Mouse (Mus musculus): Measurements from ENCODE around the gene Osbp2. TPM values are rescaled to one million over a fixed set of nuclear protein-coding genes. Genes with fewer than 3 reads are reported as not detected.

Gene Osbp2
- polyA plus RNA-seq, 1 experiment from 2014 or later, result 1.4 TPM

DNA sequence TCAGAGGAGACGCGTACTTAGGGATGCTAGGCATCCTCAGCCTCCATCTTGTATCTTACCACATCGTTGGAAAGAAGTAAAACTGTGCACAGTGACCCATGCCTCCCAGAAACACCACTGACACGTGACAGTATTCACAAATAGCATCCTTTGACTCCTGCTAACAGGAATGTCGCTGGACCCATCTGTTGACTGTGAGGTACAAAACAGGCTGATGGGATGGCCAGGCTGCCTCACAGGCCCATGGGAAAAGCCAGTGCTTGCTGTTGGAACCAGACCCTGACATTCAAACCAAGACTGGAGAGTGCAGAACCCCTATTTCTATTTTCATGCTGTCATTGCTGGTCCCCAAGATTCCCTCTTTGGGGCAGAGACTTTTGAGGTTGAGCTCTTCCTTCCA lies 5.8 kb downstream of the Osbp2 start:
- WGBS, result 82% methylated on average over 5 of the region's 5 CpGs
- DNase-seq (ENCODE audit: low spot score), result no peak
- no peak overlapping the region for H3K4me3 ChIP-seq
- 0 out of 2 replicates have a peak, but pooled peaks cover 4% of the 10 kb centered on the region for H3K9me3 ChIP-seq (replicated peaks)
- no peaks in the 10 kb centered on the region for H3K36me3 ChIP-seq
- peaks cover under 1% of the 10 kb centered on the region; the same call in 1 of the 2 replicates for H3K4me1 ChIP-seq
- peaks cover 19% of the 10 kb centered on the region for H3K27me3 ChIP-seq (ENCODE audit: low read depth, poor library complexity, severe bottlenecking)
- no peak overlapping the region for H3K27ac ChIP-seq (replicated peaks)

DNA sequence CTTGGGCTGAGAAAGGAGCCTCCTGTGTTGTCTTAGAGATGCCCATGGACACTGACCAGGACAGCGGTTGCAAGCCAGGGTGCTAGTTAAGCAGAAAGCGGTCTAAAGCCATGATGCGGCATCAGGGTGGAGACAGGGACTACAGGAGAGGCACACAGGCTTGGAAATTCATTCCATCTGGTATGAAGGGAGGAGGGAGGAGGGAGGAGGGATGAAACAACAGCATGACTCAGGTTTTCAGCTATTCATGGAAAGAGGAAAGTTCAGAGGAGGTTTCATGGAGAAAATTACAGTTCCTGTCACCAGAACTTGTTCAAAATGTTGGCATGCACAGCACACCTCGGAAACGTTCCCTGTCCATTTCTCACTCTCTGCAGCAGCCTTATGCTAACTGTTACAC lies 7.9 kb downstream of the Osbp2 start:
- H3K4me3 ChIP-seq, result no peak overlapping the region
- H3K27ac ChIP-seq (replicated peaks), result no peak overlapping the region
- no peaks in the 10 kb centered on the region for H3K4me1 ChIP-seq
- DNase-seq (ENCODE audit: low spot score), result no peak
- 87% methylated on average over 5 of the region's 5 CpGs for WGBS
- H3K27me3 ChIP-seq (ENCODE audit: low read depth, poor library complexity, severe bottlenecking), result no peaks in the 10 kb centered on the region
- H3K9me3 ChIP-seq (replicated peaks), result 0 out of 2 replicates have a peak, but pooled peaks cover 4% of the 10 kb centered on the region
- no peaks in the 10 kb centered on the region for H3K36me3 ChIP-seq

DNA sequence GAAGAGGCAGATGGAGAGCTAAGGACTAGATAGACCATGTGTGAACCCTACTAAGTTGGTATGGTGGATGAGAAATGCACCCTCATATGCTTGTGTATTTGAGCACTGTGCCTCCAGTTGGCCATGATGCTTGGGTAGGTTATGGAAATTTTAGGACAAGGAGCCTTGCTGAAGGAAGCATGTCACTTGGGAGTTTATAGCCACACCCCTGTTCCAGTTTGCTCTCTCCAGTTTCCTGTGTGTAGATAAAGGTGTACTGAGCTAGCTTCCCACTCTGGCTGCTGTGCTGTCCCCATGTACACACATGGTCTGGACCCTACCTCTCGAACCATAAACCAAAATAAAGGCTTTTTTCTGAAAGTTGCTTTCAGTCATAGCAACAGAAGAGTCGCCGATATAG lies 9.5 kb downstream of the Osbp2 start:
- no peak overlapping the region for H3K4me3 ChIP-seq
- no peaks in the 10 kb centered on the region for H3K36me3 ChIP-seq
- no peaks in the 10 kb centered on the region for H3K27me3 ChIP-seq (ENCODE audit: low read depth, poor library complexity, severe bottlenecking)
- H3K4me1 ChIP-seq, result no peaks in the 10 kb centered on the region
- DNase-seq (ENCODE audit: low spot score), result no peak
- WGBS, result 94% methylated on average over 3 of the region's 3 CpGs
- 0 out of 2 replicates have a peak, but pooled peaks cover 4% of the 10 kb centered on the region for H3K9me3 ChIP-seq (replicated peaks)
- H3K27ac ChIP-seq (replicated peaks), result no peak overlapping the region

DNA sequence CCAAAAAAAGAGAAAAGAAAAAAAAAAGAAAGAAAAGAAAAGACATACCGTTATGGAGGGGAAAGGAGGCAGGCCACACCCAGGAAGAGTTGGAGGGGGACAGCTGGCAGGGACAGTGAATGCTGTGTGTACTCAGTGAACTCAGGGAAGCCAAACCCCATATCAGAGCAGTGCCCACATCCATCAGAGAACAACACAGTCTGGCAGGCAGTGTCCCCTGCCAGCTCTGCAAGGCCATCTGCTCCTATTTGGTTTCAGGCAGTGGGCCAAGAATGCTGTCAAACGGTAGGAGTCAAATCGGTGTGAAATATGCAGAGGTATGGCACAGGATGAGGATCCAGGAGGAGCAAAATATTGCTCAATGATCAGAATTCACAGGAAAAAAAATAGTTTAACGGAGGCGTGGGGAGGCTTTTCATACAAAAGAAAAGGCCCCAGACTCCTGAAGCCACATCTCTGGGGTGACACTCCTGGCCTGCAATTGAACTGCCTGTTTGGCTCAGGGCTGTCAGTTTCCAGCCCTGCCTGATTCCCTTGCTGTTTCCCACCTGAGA lies 10.1 kb downstream of the Osbp2 start:
- Histone ChIP-seq H3K27ac (replicated peaks) (no peak overlapping the region), H3K36me3 (no peaks in the 10 kb centered on the region), H3K9me3 (replicated peaks) (0 out of 2 replicates have a peak, but pooled peaks cover 4% of the 10 kb centered on the region), H3K4me3 (no peak overlapping the region), H3K4me1 (no peaks in the 10 kb centered on the region), H3K27me3 (ENCODE audit: low read depth, poor library complexity, severe bottlenecking) (no peaks in the 10 kb centered on the region)
- 88% methylated on average over 5 of the region's 5 CpGs for WGBS
- DNase-seq (ENCODE audit: low spot score), result no peak

GRCm38 (mm10) chr11:3853031-3853430 lies 10.7 kb downstream of the Osbp2 start:
- H3K4me3 ChIP-seq, result no peak overlapping the region
- WGBS, result 96% methylated on average over 10 of the region's 10 CpGs
- no peaks in the 10 kb centered on the region for H3K4me1 ChIP-seq
- H3K27me3 ChIP-seq (ENCODE audit: low read depth, poor library complexity, severe bottlenecking), result no peaks in the 10 kb centered on the region
- H3K36me3 ChIP-seq, result no peaks in the 10 kb centered on the region
- DNase-seq (ENCODE audit: low spot score), result no peak
- no peak overlapping the region for H3K27ac ChIP-seq (replicated peaks)
- H3K9me3 ChIP-seq (replicated peaks), result 0 out of 2 replicates have a peak, but pooled peaks cover 4% of the 10 kb centered on the region

GRCm38 (mm10) chr11:3851872-3852271 lies 11.8 kb downstream of the Osbp2 start:
- H3K27me3 ChIP-seq (ENCODE audit: low read depth, poor library complexity, severe bottlenecking), result no peaks in the 10 kb centered on the region
- H3K9me3 ChIP-seq (replicated peaks), result 0 out of 2 replicates have a peak, but pooled peaks cover 4% of the 10 kb centered on the region
- no peak overlapping the region for H3K4me3 ChIP-seq
- H3K4me1 ChIP-seq, result no peaks in the 10 kb centered on the region
- H3K27ac ChIP-seq (replicated peaks), result no peak overlapping the region
- H3K36me3 ChIP-seq, result no peaks in the 10 kb centered on the region
- 84% methylated on average over 4 of the region's 4 CpGs for WGBS
- DNase-seq (ENCODE audit: low spot score), result no peak

DNA sequence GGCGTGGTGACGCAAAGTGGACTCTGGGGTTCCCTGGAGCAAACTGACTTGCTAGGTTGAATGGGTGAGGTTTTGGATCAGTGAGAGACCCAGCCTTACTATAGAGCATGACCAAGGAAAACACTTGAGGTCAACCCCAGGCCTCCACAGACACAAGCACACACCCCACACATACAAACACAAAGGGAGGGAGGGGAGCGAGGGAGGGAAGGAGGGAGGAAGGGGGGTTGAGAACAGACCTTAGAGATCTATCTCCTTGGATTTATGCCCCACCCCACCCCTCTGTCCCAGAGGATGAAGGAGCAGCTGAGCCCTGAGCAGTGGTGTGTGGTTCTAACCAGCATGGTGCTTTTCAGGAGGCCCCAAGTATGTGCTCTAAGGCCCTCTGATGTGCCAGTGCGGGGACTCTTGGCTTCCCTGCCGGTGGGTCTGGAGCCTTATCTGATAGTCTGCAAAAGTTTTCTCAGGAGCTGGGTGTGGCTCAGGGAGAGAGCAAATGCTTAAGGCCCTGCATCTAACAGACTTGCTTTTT lies 12.9 kb downstream of the Osbp2 start:
- Histone ChIP-seq H3K27me3 (ENCODE audit: low read depth, poor library complexity, severe bottlenecking) (no peaks in the 10 kb centered on the region), H3K9me3 (replicated peaks) (0 out of 2 replicates have a peak, but pooled peaks cover 4% of the 10 kb centered on the region), H3K36me3 (no peaks in the 10 kb centered on the region), H3K4me3 (no peak overlapping the region), H3K27ac (replicated peaks) (no peak overlapping the region), H3K4me1 (no peaks in the 10 kb centered on the region)
- no peak for DNase-seq (ENCODE audit: low spot score)
- WGBS, result 77% methylated on average over 5 of the region's 5 CpGs

DNA sequence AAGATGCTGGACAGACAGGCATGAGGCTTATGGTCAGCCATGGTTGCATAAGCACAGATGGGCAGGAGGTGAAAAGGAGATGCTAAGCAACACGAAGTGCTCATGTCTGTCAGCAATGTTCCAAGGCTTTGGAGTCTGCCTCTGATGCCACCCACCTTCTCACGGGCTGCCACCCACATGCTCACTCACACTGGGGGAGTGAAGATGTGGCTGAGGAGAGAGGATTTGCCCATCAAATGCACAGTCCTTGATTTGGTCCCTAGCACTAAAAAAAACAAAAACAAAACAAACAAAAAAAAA lies 13.4 kb downstream of the Osbp2 start:
- no peak for DNase-seq (ENCODE audit: low spot score)
- Histone ChIP-seq H3K36me3 (no peaks in the 10 kb centered on the region), H3K4me3 (no peak overlapping the region), H3K9me3 (replicated peaks) (0 out of 2 replicates have a peak, but pooled peaks cover 4% of the 10 kb centered on the region), H3K4me1 (no peaks in the 10 kb centered on the region), H3K27ac (replicated peaks) (no peak overlapping the region), H3K27me3 (ENCODE audit: low read depth, poor library complexity, severe bottlenecking) (no peaks in the 10 kb centered on the region)
- 76% methylated on average over 2 of the region's 2 CpGs for WGBS

DNA sequence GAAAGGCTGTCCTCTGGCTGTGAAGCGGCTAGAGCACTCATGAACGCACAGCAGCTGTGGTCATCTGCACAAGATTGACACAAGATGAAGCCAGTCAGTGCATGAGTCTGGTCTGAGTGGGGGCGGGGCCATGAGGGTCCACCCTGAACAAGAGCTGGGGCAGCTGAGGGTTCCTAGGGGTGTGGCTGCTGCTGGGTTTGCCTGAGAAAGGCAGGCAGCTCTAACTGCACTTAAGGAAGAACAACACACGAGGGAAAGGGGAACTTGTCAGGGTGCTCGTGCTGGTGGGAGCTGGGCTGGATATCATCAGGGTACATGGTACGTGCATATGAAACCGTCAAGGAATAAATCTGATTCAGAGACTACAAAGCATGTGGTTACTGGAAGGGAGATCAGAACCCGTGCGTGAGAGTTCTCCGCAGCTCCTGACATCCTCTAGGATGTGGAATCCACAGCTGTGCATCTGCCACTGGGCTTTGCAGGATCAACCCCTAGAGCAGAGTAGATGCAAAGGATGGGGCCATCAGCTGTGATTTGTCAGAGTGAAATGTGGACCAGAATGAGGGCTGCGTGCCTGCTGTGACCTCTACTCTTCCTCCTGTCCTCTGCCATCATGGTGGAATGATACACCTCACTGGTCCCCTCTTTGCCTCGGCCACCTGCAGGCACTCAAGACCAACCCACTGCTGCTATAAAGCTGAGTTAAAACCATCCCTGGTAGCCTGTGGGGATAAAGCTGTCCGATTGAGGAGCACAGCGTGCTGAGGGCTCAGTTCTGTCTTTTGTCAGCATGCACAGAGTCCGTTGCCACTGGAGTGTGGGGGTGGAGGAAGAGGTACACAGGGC lies 14.0 kb downstream of the Osbp2 start:
- Histone ChIP-seq H3K27me3 (ENCODE audit: low read depth, poor library complexity, severe bottlenecking) (no peaks in the 10 kb centered on the region), H3K4me1 (no peaks in the 10 kb centered on the region), H3K9me3 (replicated peaks) (0 out of 2 replicates have a peak, but pooled peaks cover under 1% of the 10 kb centered on the region), H3K36me3 (no peaks in the 10 kb centered on the region), H3K4me3 (no peak overlapping the region), H3K27ac (replicated peaks) (no peak overlapping the region)
- WGBS, result 84% methylated on average over 15 of the region's 15 CpGs
- DNase-seq (ENCODE audit: low spot score), result no peak

DNA sequence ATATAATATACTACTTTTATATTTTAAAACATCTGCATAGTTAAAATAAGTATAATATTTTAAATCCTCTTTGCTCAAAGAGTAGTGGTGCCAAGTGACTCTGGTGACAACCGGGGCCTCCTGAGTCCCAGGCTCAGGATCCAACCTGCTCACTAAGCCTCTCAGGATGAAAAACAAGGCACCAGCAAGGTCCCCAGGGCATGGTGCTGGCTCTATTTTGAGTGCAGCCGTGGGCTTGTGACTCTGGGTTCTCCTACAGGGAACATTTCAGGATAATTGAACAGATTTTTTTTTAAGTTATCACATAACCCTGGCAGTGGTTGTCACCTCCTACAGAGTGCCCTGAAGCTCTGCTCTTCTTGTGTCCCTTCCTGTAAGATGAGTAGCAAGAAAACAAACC lies 17.4 kb downstream of the Osbp2 start:
- 74% methylated on average over 2 of the region's 2 CpGs for WGBS
- no peaks in the 10 kb centered on the region for H3K27me3 ChIP-seq (ENCODE audit: low read depth, poor library complexity, severe bottlenecking)

DNA sequence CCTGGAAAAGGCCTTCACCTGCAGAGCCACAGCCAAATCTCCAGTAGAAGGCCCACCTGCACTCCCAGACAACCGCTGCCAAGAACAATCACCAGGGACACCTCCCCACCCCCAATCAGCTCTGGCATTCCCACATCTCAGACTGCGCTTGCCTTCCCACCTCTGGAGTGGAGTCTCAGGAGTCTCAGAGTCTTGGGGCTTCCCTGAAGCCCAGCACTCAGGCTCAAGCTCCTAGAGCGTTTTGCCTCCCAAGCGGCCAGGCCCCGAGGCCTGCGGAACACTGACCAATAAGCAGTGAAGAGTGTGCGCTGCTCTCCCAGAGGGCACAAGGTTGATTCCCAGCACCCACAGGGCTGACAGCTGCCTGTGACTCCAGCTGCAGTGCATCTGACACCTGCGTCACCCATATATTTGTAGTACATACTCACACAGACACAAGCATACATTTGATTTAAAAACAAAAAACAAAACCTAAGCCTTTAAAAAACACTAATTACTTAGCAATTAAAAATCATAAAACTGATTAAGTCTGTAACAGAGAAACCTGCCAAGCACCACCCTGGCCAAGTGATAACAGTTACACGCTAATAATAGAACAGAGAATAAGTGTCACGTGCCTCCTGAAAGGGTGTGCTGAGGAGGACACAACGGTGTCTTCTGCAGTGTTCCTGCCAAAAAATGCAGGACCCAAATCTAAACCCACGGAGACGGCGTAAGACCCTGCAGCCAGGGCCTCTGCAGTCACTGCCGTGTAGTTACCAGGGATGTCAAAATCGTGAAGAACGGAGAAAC lies 19.6 kb downstream of the Osbp2 start:
- no peaks in the 10 kb centered on the region for H3K27me3 ChIP-seq (ENCODE audit: low read depth, poor library complexity, severe bottlenecking)
- no peaks in the 10 kb centered on the region for H3K4me1 ChIP-seq
- DNase-seq (ENCODE audit: low spot score), result no peak
- H3K36me3 ChIP-seq, result no peaks in the 10 kb centered on the region
- WGBS, result 86% methylated on average over 17 of the region's 17 CpGs
- no peaks in the 10 kb centered on the region for H3K9me3 ChIP-seq (replicated peaks)
- no peak overlapping the region for H3K27ac ChIP-seq (replicated peaks)
- no peak overlapping the region for H3K4me3 ChIP-seq

More for the DNA sequence above, 17.4 kb downstream of the Osbp2 start:
- no peaks in the 10 kb centered on the region for H3K9me3 ChIP-seq (replicated peaks)
- no peaks in the 10 kb centered on the region for H3K36me3 ChIP-seq
- H3K4me1 ChIP-seq, result no peaks in the 10 kb centered on the region
- H3K4me3 ChIP-seq, result no peak overlapping the region
- DNase-seq (ENCODE audit: low spot score), result no peak
- no peak overlapping the region for H3K27ac ChIP-seq (replicated peaks)

GRCm38 (mm10) chr11:3835271-3835670 lies 28.4 kb downstream of the Osbp2 start:
- no peaks in the 10 kb centered on the region for H3K36me3 ChIP-seq
- DNase-seq (ENCODE audit: low spot score), result no peak
- 68% methylated on average over 4 of the region's 4 CpGs for WGBS
- H3K4me1 ChIP-seq, result peaks cover 12% of the 10 kb centered on the region; the same call in 1 of the 2 replicates
- H3K27ac ChIP-seq (replicated peaks), result no peak overlapping the region
- no peak overlapping the region for H3K4me3 ChIP-seq
- peaks cover 5% of the 10 kb centered on the region; the same call in 1 of the 2 replicates for H3K27me3 ChIP-seq (ENCODE audit: low read depth, poor library complexity, severe bottlenecking)
- no peaks in the 10 kb centered on the region for H3K9me3 ChIP-seq (replicated peaks)

All from midbrain, embryonic 10.5 days (tissue).